Mouse (Mus musculus) intestine, embryonic 14.5 days (tissue): ENCODE data around the gene Tgif2. TPM values are rescaled to one million over a fixed set of nuclear protein-coding genes. Genes with fewer than 3 reads are reported as not detected.
"Not testable (repeated sequence)": the region's sequence is repeated elsewhere in the genome, so short reads cannot be mapped to it uniquely, and the experiment has no call there.

Experiments used
- ATAC-seq: fragments of 200-750 bp; cut with Nextera tagmentation; replicated peaks from 2 replicates; pipeline ENCODE4 v1.8.0; 2017; ENCODE audit warnings: low read depth, moderate number of reproducible peaks, moderate TSS enrichment, moderate library complexity; ENCODE audit not compliant: low FRiP score, low TSS enrichment
- DNase-seq: peaks from one replicate; pipeline ENCODE4 v3.0.0-alpha.2; 2018; ENCODE audit warnings: low spot score
- H3K27ac ChIP-seq: fragments of 300-500 bp; sonication (generic); 2 replicates; pipeline ENCODE4 v1.5.1; 2014; ENCODE audit warnings: low read depth, mild to moderate bottlenecking, control low read depth
- H3K27me3 ChIP-seq: fragments of 300-500 bp; sonication (generic); replicated peaks from 2 replicates; pipeline ENCODE4 v1.6.1; 2014; ENCODE audit warnings: low read length, control low read depth; ENCODE audit not compliant: control insufficient read depth, insufficient read depth
- H3K36me3 ChIP-seq: fragments of 300-500 bp; sonication (generic); 2 replicates; pipeline ENCODE4 v1.6.1; 2014; ENCODE audit warnings: low read length, control low read depth; ENCODE audit not compliant: control insufficient read depth, insufficient read depth
- H3K4me1 ChIP-seq: fragments of 300-500 bp; sonication (generic); replicated peaks from 2 replicates; pipeline ENCODE4 v1.6.1; 2014; ENCODE audit warnings: low read length, control low read depth, mixed read lengths; ENCODE audit not compliant: control insufficient read depth, insufficient read depth
- H3K4me2 ChIP-seq: fragments of 300-500 bp; sonication (generic); 2 replicates; pipeline ENCODE4 v1.6.1; 2014; ENCODE audit warnings: low read length
- H3K4me3 ChIP-seq: fragments of 300-500 bp; sonication (generic); 2 replicates; pipeline ENCODE4 v1.5.1; 2014; ENCODE audit warnings: low read depth, low read length, control low read depth, mixed read lengths
- H3K9ac ChIP-seq: fragments of 300-500 bp; sonication (generic); 2 replicates; pipeline ENCODE4 v1.6.1; 2014; ENCODE audit warnings: mild to moderate bottlenecking, low read length
- H3K9me3 ChIP-seq: fragments of 300-500 bp; sonication (generic); 2 replicates; pipeline ENCODE4 v1.6.1; 2016; ENCODE audit warnings: low read length, control low read depth; ENCODE audit not compliant: control insufficient read depth
- WGBS: fragments of 180-500 bp; shearing (Covaris S2); extraction: QIAGEN DNeasy Blood & Tissue Kit; methylation state at CpG from one replicate; pipeline ENCODE4 v1.1.7; 2014; 5-methylcytosine and 5-hydroxymethylcytosine counted together
- polyA plus RNA-seq: library from polyadenylated mRNA; unstranded; fragments of >200 nt; fragmentation: Nextera tagmentation; extraction: Ambion mirVana; gene quantifications from 2 replicates; pipeline ENCODE4 v1.2.1, GENCODE M21; 2014

Gene Tgif2
- 61.4 and 63.5 TPM in 2 replicates for polyA plus RNA-seq

GRCm38 (mm10) chr2:156839319-156840191, at the start of gene Tgif2:
TSS of gene Tgif2 (plus strand) at chr2:156840007.
- peaks cover 50% of the 10 kb centered on the region for H3K4me1 ChIP-seq
- H3K27ac ChIP-seq = peak within 1 kb of the TSS; percentile 96
- 2% methylated on average over 60 of the region's 61 CpGs for WGBS
- peak within 1 kb of the TSS; percentile 92 for H3K4me3 ChIP-seq
- H3K27me3 ChIP-seq = no peaks in the 10 kb centered on the region
- ATAC-seq (peak; percentile 86), DNase-seq (peak; percentile 95)
- H3K9me3 ChIP-seq = no peaks in the 10 kb centered on the region
- peak within 1 kb of the TSS; percentile 97 for H3K9ac ChIP-seq
- H3K4me2 ChIP-seq = peak within 1 kb of the TSS; percentile 80
- peaks cover 25% of the 10 kb centered on the region for H3K36me3 ChIP-seq

- no peak overlapping the region for H3K4me3 ChIP-seq
- no peak overlapping the region for H3K4me2 ChIP-seq
- no peak overlapping the region for H3K9ac ChIP-seq
- WGBS = 86% methylated on average over 1 of the region's 1 CpGs
- no peak for DNase-seq
- H3K9me3 ChIP-seq = no peaks in the 10 kb centered on the region
- H3K27ac ChIP-seq = no peak overlapping the region
- no peaks in the 10 kb centered on the region for H3K27me3 ChIP-seq
- no peaks in the 10 kb centered on the region for H3K36me3 ChIP-seq
- no peaks in the 10 kb centered on the region for H3K4me1 ChIP-seq
- ATAC-seq = no peak
Measured at GRCm38 (mm10) chr2:156798516-156798915, 41.3 kb upstream of the Tgif2 start.

- Histone ChIP-seq H3K9ac (no peak overlapping the region), H3K36me3 (no peaks in the 10 kb centered on the region), H3K4me3 (no peak overlapping the region), H3K4me1 (no peaks in the 10 kb centered on the region), H3K27ac (no peak overlapping the region), H3K27me3 (no peaks in the 10 kb centered on the region), H3K9me3 (no peaks in the 10 kb centered on the region), H3K4me2 (no peak overlapping the region)
- ATAC-seq (no peak), DNase-seq (no peak)
- WGBS = 79% methylated on average over 4 of the region's 4 CpGs
Measured at GRCm38 (mm10) chr2:156801045-156801444, 38.8 kb upstream of the Tgif2 start.

- not testable (repeated sequence) for ATAC-seq, H3K9me3 ChIP-seq, H3K27me3 ChIP-seq, H3K27ac ChIP-seq, H3K4me2 ChIP-seq, H3K9ac ChIP-seq, H3K36me3 ChIP-seq, DNase-seq, H3K4me1 ChIP-seq, H3K4me3 ChIP-seq
- 47% methylated on average over 9 of the region's 9 CpGs for WGBS
Measured at GRCm38 (mm10) chr2:156802116-156802515, 37.7 kb upstream of the Tgif2 start.

- Histone ChIP-seq H3K9ac (no peak overlapping the region), H3K27me3 (no peaks in the 10 kb centered on the region), H3K36me3 (no peaks in the 10 kb centered on the region), H3K9me3 (no peaks in the 10 kb centered on the region), H3K4me3 (no peak overlapping the region), H3K4me2 (no peak overlapping the region), H3K27ac (no peak overlapping the region), H3K4me1 (no peaks in the 10 kb centered on the region)
- ATAC-seq (no peak), DNase-seq (no peak)
- 65% methylated on average over 4 of the region's 4 CpGs for WGBS
Measured at GRCm38 (mm10) chr2:156803698-156804372, 36.0 kb upstream of the Tgif2 start.

GRCm38 (mm10) chr2:156804589-156804988, 35.2 kb upstream of the Tgif2 start:
- ATAC-seq (no peak), DNase-seq (no peak)
- WGBS = 96% methylated on average over 4 of the region's 4 CpGs

GRCm38 (mm10) chr2:156806886-156807285, 32.9 kb upstream of the Tgif2 start:
- no peak overlapping the region for H3K27ac ChIP-seq
- ATAC-seq (no peak), DNase-seq (no peak)
- WGBS = 71% methylated on average over 6 of the region's 6 CpGs
- no peak overlapping the region for H3K4me3 ChIP-seq
- H3K4me1 ChIP-seq = no peaks in the 10 kb centered on the region
- H3K36me3 ChIP-seq = no peaks in the 10 kb centered on the region
- H3K9ac ChIP-seq = no peak overlapping the region
- H3K9me3 ChIP-seq = no peaks in the 10 kb centered on the region
- H3K27me3 ChIP-seq = no peaks in the 10 kb centered on the region
- H3K4me2 ChIP-seq = no peak overlapping the region

More at GRCm38 (mm10) chr2:156804589-156804988, 35.2 kb upstream of the Tgif2 start:
- Histone ChIP-seq H3K4me1 (no peaks in the 10 kb centered on the region), H3K27ac (no peak overlapping the region), H3K4me3 (no peak overlapping the region), H3K9ac (no peak overlapping the region), H3K36me3 (no peaks in the 10 kb centered on the region), H3K27me3 (no peaks in the 10 kb centered on the region), H3K9me3 (no peaks in the 10 kb centered on the region), H3K4me2 (no peak overlapping the region)

- H3K9ac ChIP-seq = no peak overlapping the region
- WGBS = 63% methylated on average over 2 of the region's 2 CpGs
- H3K27me3 ChIP-seq = no peaks in the 10 kb centered on the region
- no peaks in the 10 kb centered on the region for H3K36me3 ChIP-seq
- DNase-seq (peak; percentile 82), ATAC-seq (no peak)
- no peak overlapping the region for H3K4me3 ChIP-seq
- no peaks in the 10 kb centered on the region for H3K9me3 ChIP-seq
- H3K4me2 ChIP-seq = no peak overlapping the region
- H3K4me1 ChIP-seq = peaks cover 5% of the 10 kb centered on the region
- H3K27ac ChIP-seq = no peak overlapping the region
Measured at GRCm38 (mm10) chr2:156809579-156809978, 30.2 kb upstream of the Tgif2 start.
